Mouse (Mus musculus): ENCODE measurements at regions not wholly inside any gene's neighbourhood (a gene's known extent, or its start where the extent isn't known, plus 50 kb on each side); places are given as distances from the start of the nearest gene placed in this dataset.

DNA sequence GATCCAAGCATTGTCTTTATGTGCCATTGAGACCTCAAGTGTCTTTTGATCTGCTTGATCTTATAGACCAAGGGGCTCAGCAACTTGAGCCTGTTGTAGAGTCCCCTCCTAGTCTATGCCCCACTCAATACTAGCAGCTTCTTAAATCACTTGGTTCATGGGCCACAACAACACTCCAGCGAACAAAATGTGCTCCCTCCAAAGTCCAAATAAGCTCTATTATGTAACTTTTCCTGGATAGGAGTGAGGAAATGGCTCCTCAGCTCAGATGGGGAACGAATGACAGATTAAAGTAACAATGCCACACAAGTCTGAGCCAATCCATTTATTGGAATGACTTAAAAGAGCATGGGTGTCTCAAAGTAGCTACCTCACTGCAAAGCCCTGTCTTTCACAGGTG lies 217.0 kb upstream of the Tank start:
- Histone ChIP-seq H3K9me3 (replicated peaks) (no peaks in the 10 kb centered on the region), H3K4me3 (ENCODE audit: low read depth, low read length) (no peak overlapping the region), H3K36me3 (replicated peaks) (no peaks in the 10 kb centered on the region), H3K27me3 (ENCODE audit: insufficient read depth, low read length) (peaks cover 3% of the 10 kb centered on the region; the same call in 1 of the 2 replicates), H3K4me1 (ENCODE audit: insufficient read depth, low read depth, low read length) (no peaks in the 10 kb centered on the region)
- no peak for TF ChIP-seq CTCF (IDR thresholded peaks at IDR 0.05; ENCODE audit: low read depth, low read length)
- DNase-seq (ENCODE audit: low spot score) (no peak), ATAC-seq (ENCODE audit: extremely low read depth, insufficient number of reproducible peaks, low FRiP score, poor library complexity, severe bottlenecking) (no peak)

DNA sequence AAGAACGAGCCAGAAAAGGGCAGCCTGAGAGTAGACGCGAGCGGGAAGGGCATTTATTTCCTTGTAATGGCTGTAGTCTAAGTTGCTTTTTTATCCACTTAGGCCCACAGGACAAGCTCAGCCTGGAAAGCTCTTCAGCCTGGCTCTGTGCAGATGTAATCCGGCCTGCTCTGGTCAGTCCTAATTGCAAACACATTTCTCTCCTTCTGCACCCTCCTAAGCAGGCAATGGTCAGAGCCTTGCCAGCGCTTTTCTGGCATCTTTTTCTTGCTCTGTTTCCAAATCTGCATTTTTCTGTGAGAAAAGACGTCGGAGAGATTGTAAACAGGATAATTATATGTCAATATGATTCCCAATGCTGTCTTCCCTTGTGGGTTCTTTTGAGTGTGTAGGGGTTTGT lies 224.3 kb upstream of the Tank start:
- TF ChIP-seq GATA2 (IDR thresholded peaks at IDR 0.05; ENCODE audit: borderline replicate concordance, low read depth, low read length): no peak
- TF ChIP-seq POLR2AphosphoS5 (IDR thresholded peaks at IDR 0.05; ENCODE audit: insufficient replicate concordance, low read depth, low read length): no peak
- TF ChIP-seq CTCF (IDR thresholded peaks at IDR 0.05; ENCODE audit: low read depth, low read length): no peak
- TF ChIP-seq TAL1 (conservative IDR thresholded peaks at IDR 0.05; ENCODE audit: low read depth, low read length): no peak
- no peak for TF ChIP-seq GATA1 (IDR thresholded peaks at IDR 0.05; ENCODE audit: borderline replicate concordance, low read length)
- H3K4me3 ChIP-seq (ENCODE audit: low read depth, low read length): no peak overlapping the region
- no peaks in the 10 kb centered on the region for H3K9me3 ChIP-seq (replicated peaks)
- ATAC-seq (ENCODE audit: extremely low read depth, insufficient number of reproducible peaks, low FRiP score, poor library complexity, severe bottlenecking) (no peak), DNase-seq (ENCODE audit: low spot score) (no peak)
- H3K27me3 ChIP-seq (ENCODE audit: insufficient read depth, low read length): peaks cover 8% of the 10 kb centered on the region
- no peaks in the 10 kb centered on the region for H3K36me3 ChIP-seq (replicated peaks)
- H3K4me1 ChIP-seq (ENCODE audit: insufficient read depth, low read depth, low read length): no peaks in the 10 kb centered on the region

DNA sequence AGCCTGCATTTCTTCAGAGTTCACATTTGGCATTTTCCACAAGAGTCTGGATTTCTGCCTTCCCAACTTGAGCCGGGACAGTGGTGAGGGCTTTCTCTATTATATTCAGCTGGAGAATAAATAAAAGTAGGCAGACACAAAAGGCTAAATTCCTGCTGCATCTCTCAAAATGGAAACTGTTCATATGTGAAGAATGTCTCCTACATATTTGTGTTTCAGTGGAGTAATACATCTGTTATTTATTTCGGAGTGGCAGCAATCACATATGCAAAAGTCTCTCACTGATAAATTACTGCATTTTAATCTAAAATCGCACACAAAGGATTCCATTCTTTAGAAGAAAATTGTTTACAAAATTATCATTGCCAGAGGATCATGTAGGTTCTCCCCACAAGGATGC lies 230.9 kb upstream of the Tank start:
- Histone ChIP-seq H3K27me3 (ENCODE audit: insufficient read depth, low read length) (peaks cover 4% of the 10 kb centered on the region), H3K4me1 (ENCODE audit: insufficient read depth, low read depth, low read length) (no peaks in the 10 kb centered on the region), H3K9me3 (replicated peaks) (no peaks in the 10 kb centered on the region), H3K4me3 (ENCODE audit: low read depth, low read length) (no peak overlapping the region), H3K36me3 (replicated peaks) (no peaks in the 10 kb centered on the region)
- no peak for ATAC-seq (ENCODE audit: extremely low read depth, insufficient number of reproducible peaks, low FRiP score, poor library complexity, severe bottlenecking)
- no peak for TF ChIP-seq POLR2AphosphoS5 (IDR thresholded peaks at IDR 0.05; ENCODE audit: insufficient replicate concordance, low read depth, low read length)
- no peak for TF ChIP-seq GATA2 (IDR thresholded peaks at IDR 0.05; ENCODE audit: borderline replicate concordance, low read depth, low read length)
- TF ChIP-seq TAL1 (conservative IDR thresholded peaks at IDR 0.05; ENCODE audit: low read depth, low read length): no peak
- no peak for TF ChIP-seq GATA1 (IDR thresholded peaks at IDR 0.05; ENCODE audit: borderline replicate concordance, low read length)
- no peak for TF ChIP-seq CTCF (IDR thresholded peaks at IDR 0.05; ENCODE audit: low read depth, low read length)
- no peak for DNase-seq (ENCODE audit: low spot score)

DNA sequence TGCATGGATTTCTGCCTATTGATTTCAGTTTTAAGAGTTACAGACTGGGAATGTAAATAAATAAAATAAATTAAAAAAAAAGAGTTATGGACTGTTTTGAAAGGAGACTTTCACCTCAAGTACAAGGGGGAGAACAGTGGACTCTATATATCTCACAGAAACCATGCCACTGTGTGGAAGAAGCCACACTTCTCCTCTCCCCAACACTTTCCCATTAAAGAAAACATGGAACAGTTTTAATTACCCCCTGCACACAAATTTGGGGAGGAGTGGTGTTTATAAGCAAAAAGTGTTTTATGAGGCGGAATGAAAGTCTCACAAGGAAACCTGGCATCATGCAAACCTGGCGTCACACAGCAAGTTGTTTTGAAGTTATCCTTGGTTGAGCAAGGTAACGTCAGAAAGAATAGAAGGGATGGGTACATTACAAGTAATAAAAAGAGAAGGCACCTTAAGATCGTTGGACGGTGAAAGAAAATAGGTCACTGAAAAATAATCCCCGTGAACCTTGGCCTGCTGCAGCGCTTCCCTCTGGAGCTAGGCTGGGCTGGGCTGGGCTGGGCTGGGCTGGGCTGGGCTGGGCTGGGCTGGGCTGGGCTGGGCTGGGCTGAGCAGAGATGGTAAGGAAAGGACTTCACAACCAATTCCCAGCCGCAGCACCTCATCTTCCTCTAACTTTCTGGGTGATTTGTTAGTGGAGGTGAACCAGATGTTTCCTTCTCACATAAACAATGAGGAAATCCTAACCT lies 232.2 kb upstream of the Tank start:
- Histone ChIP-seq H3K4me1 (ENCODE audit: insufficient read depth, low read depth, low read length) (no peaks in the 10 kb centered on the region), H3K4me3 (ENCODE audit: low read depth, low read length) (no peak overlapping the region), H3K27me3 (ENCODE audit: insufficient read depth, low read length) (peaks cover 4% of the 10 kb centered on the region), H3K36me3 (replicated peaks) (no peaks in the 10 kb centered on the region), H3K9me3 (replicated peaks) (no peaks in the 10 kb centered on the region)
- DNase-seq (ENCODE audit: low spot score) (no peak), ATAC-seq (ENCODE audit: extremely low read depth, insufficient number of reproducible peaks, low FRiP score, poor library complexity, severe bottlenecking) (no peak)
- TF ChIP-seq POLR2AphosphoS5 (IDR thresholded peaks at IDR 0.05; ENCODE audit: insufficient replicate concordance, low read depth, low read length): no peak
- no peak for TF ChIP-seq GATA1 (IDR thresholded peaks at IDR 0.05; ENCODE audit: borderline replicate concordance, low read length)
- no peak for TF ChIP-seq GATA2 (IDR thresholded peaks at IDR 0.05; ENCODE audit: borderline replicate concordance, low read depth, low read length)
- no peak for TF ChIP-seq TAL1 (conservative IDR thresholded peaks at IDR 0.05; ENCODE audit: low read depth, low read length)
- no peak for TF ChIP-seq CTCF (IDR thresholded peaks at IDR 0.05; ENCODE audit: low read depth, low read length)

DNA sequence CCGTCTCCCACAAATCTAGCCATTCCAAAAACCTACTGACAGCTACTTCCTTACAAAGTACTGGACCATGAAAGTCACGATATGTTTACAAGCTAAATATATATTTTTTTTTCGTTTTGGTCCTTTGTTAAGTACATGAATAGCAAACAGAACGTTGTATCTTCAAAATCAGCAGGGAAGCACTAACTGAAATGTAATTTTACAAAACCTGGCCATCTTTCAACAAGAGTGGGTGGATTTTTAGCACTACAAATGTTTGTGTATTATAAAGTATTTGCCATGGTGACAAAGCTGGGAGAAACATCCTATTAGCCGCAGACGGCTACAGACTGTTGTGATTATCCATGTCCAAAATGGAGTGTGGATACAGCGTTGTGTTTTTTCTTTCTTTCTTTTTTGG lies 233.1 kb upstream of the Tank start:
- Histone ChIP-seq H3K36me3 (replicated peaks) (no peaks in the 10 kb centered on the region), H3K9me3 (replicated peaks) (no peaks in the 10 kb centered on the region), H3K27me3 (ENCODE audit: insufficient read depth, low read length) (peaks cover 2% of the 10 kb centered on the region; the same call in 1 of the 2 replicates), H3K4me1 (ENCODE audit: insufficient read depth, low read depth, low read length) (no peaks in the 10 kb centered on the region), H3K4me3 (ENCODE audit: low read depth, low read length) (no peak overlapping the region)
- ATAC-seq (ENCODE audit: extremely low read depth, insufficient number of reproducible peaks, low FRiP score, poor library complexity, severe bottlenecking) (no peak), DNase-seq (ENCODE audit: low spot score) (no peak)
- TF ChIP-seq GATA1 (IDR thresholded peaks at IDR 0.05; ENCODE audit: borderline replicate concordance, low read length): no peak
- no peak for TF ChIP-seq CTCF (IDR thresholded peaks at IDR 0.05; ENCODE audit: low read depth, low read length)
- TF ChIP-seq GATA2 (IDR thresholded peaks at IDR 0.05; ENCODE audit: borderline replicate concordance, low read depth, low read length): no peak
- TF ChIP-seq TAL1 (conservative IDR thresholded peaks at IDR 0.05; ENCODE audit: low read depth, low read length): no peak
- TF ChIP-seq POLR2AphosphoS5 (IDR thresholded peaks at IDR 0.05; ENCODE audit: insufficient replicate concordance, low read depth, low read length): no peak

DNA sequence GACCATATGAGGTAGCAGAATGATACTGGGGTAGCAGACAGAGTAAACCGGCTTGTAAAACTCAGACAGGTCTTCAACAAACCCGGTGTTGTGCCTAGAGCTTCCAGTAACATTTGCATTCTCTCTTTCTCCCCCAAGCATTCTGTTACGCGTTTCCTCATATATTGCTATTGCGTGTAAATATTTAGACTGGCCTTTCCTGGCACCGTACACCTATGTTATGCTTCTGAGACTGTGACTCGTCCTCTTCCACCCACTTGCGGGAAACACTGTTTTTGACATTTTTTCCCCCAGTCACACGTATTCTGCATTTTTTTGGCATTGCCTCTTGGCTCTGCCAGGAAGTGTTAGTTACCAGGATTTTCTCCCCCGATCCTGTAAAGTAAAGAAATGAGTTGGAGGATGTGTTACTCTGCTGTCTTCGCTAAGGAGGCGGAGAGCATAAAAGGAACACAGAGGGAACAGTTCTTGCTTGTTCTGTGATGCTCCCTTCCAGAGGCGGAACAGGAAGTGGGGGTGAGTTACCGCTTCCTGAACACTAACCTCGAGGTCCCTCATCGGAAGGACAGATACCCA lies 233.7 kb upstream of the Tank start:
- Histone ChIP-seq H3K36me3 (replicated peaks) (no peaks in the 10 kb centered on the region), H3K27me3 (ENCODE audit: insufficient read depth, low read length) (peaks cover 2% of the 10 kb centered on the region; the same call in 1 of the 2 replicates), H3K4me1 (ENCODE audit: insufficient read depth, low read depth, low read length) (no peaks in the 10 kb centered on the region), H3K9me3 (replicated peaks) (no peaks in the 10 kb centered on the region), H3K4me3 (ENCODE audit: low read depth, low read length) (no peak overlapping the region)
- TF ChIP-seq POLR2AphosphoS5 (IDR thresholded peaks at IDR 0.05; ENCODE audit: insufficient replicate concordance, low read depth, low read length): no peak
- DNase-seq (ENCODE audit: low spot score): no peak
- ATAC-seq (ENCODE audit: extremely low read depth, insufficient number of reproducible peaks, low FRiP score, poor library complexity, severe bottlenecking): no peak
